Mouse (Mus musculus): ENCODE measurements at regions not wholly inside any gene's neighbourhood (a gene's known extent, or its start where the extent isn't known, plus 50 kb on each side); places are given as distances from the start of the nearest gene placed in this dataset.

GRCm38 (mm10) chr2:124905076-124905475 lies 162.8 kb upstream of the Slc24a5 start:
- no peak for TF ChIP-seq POLR2A (IDR thresholded peaks at IDR 0.05; ENCODE audit: control insufficient read depth, extremely low read depth, insufficient read depth, low read length, poor library complexity)
- no peak for TF ChIP-seq CTCF (IDR thresholded peaks at IDR 0.05; ENCODE audit: borderline replicate concordance, control insufficient read depth, extremely low read depth, insufficient read depth, low read length, poor library complexity)
- WGBS = 76% methylated on average over 1 of the region's 1 CpGs
- H3K36me3 ChIP-seq (ENCODE audit: control insufficient read depth, insufficient read depth, low read length) = no peaks in the 10 kb centered on the region
- DNase-seq = no peak
- H3K4me3 ChIP-seq (ENCODE audit: control insufficient read depth, insufficient read depth, low read length) = no peak overlapping the region
- H3K4me1 ChIP-seq (replicated peaks; ENCODE audit: control insufficient read depth, insufficient read depth, low read length) = no peaks in the 10 kb centered on the region
- H3K27me3 ChIP-seq (ENCODE audit: control insufficient read depth, insufficient read depth, low read length) = no peaks in the 10 kb centered on the region
- H3K27ac ChIP-seq (ENCODE audit: control insufficient read depth, insufficient read depth, low read length) = no peak overlapping the region

GRCm38 (mm10) chr2:124918986-124919761 lies 148.8 kb upstream of the Slc24a5 start:
- Histone ChIP-seq H3K36me3 (ENCODE audit: control insufficient read depth, insufficient read depth, low read length) (no peaks in the 10 kb centered on the region), H3K4me1 (replicated peaks; ENCODE audit: control insufficient read depth, insufficient read depth, low read length) (no peaks in the 10 kb centered on the region), H3K27me3 (ENCODE audit: control insufficient read depth, insufficient read depth, low read length) (no peaks in the 10 kb centered on the region), H3K4me3 (ENCODE audit: control insufficient read depth, insufficient read depth, low read length) (no peak overlapping the region), H3K27ac (ENCODE audit: control insufficient read depth, insufficient read depth, low read length) (no peak overlapping the region)
- WGBS = 93% methylated on average over 7 of the region's 7 CpGs
- TF ChIP-seq POLR2A (IDR thresholded peaks at IDR 0.05; ENCODE audit: control insufficient read depth, extremely low read depth, insufficient read depth, low read length, poor library complexity) = no peak
- DNase-seq = no peak

GRCm38 (mm10) chr2:124919762-124920255 lies 148.1 kb upstream of the Slc24a5 start:
- 90% methylated on average over 1 of the region's 1 CpGs for WGBS
- Histone ChIP-seq H3K27ac (ENCODE audit: control insufficient read depth, insufficient read depth, low read length) (no peak overlapping the region), H3K36me3 (ENCODE audit: control insufficient read depth, insufficient read depth, low read length) (no peaks in the 10 kb centered on the region), H3K4me1 (replicated peaks; ENCODE audit: control insufficient read depth, insufficient read depth, low read length) (no peaks in the 10 kb centered on the region), H3K4me3 (ENCODE audit: control insufficient read depth, insufficient read depth, low read length) (no peak overlapping the region), H3K27me3 (ENCODE audit: control insufficient read depth, insufficient read depth, low read length) (no peaks in the 10 kb centered on the region)
- no peak for DNase-seq
- TF ChIP-seq CTCF (IDR thresholded peaks at IDR 0.05; ENCODE audit: borderline replicate concordance, control insufficient read depth, extremely low read depth, insufficient read depth, low read length, poor library complexity) = no peak
- TF ChIP-seq POLR2A (IDR thresholded peaks at IDR 0.05; ENCODE audit: control insufficient read depth, extremely low read depth, insufficient read depth, low read length, poor library complexity) = no peak

- H3K4me1 ChIP-seq (replicated peaks; ENCODE audit: control insufficient read depth, insufficient read depth, low read length) = no peaks in the 10 kb centered on the region
- H3K27me3 ChIP-seq (ENCODE audit: control insufficient read depth, insufficient read depth, low read length) = no peaks in the 10 kb centered on the region
- H3K27ac ChIP-seq (ENCODE audit: control insufficient read depth, insufficient read depth, low read length) = no peak overlapping the region
- H3K4me3 ChIP-seq (ENCODE audit: control insufficient read depth, insufficient read depth, low read length) = no peak overlapping the region
- H3K36me3 ChIP-seq (ENCODE audit: control insufficient read depth, insufficient read depth, low read length) = no peaks in the 10 kb centered on the region
- DNase-seq = no peak
- WGBS = 85% methylated on average over 2 of the region's 2 CpGs
- TF ChIP-seq POLR2A (IDR thresholded peaks at IDR 0.05; ENCODE audit: control insufficient read depth, extremely low read depth, insufficient read depth, low read length, poor library complexity) (no peak), CTCF (IDR thresholded peaks at IDR 0.05; ENCODE audit: borderline replicate concordance, control insufficient read depth, extremely low read depth, insufficient read depth, low read length, poor library complexity) (no peak)
Measured at GRCm38 (mm10) chr2:124920265-124920664, 147.7 kb upstream of the Slc24a5 start.

- no peak for DNase-seq
- Histone ChIP-seq H3K4me1 (replicated peaks; ENCODE audit: control insufficient read depth, insufficient read depth, low read length) (no peaks in the 10 kb centered on the region), H3K36me3 (ENCODE audit: control insufficient read depth, insufficient read depth, low read length) (no peaks in the 10 kb centered on the region), H3K4me3 (ENCODE audit: control insufficient read depth, insufficient read depth, low read length) (no peak overlapping the region), H3K27me3 (ENCODE audit: control insufficient read depth, insufficient read depth, low read length) (no peaks in the 10 kb centered on the region), H3K27ac (ENCODE audit: control insufficient read depth, insufficient read depth, low read length) (no peak overlapping the region)
- 94% methylated on average over 10 of the region's 10 CpGs for WGBS
- TF ChIP-seq CTCF (IDR thresholded peaks at IDR 0.05; ENCODE audit: borderline replicate concordance, control insufficient read depth, extremely low read depth, insufficient read depth, low read length, poor library complexity) (no peak), POLR2A (IDR thresholded peaks at IDR 0.05; ENCODE audit: control insufficient read depth, extremely low read depth, insufficient read depth, low read length, poor library complexity) (no peak)
Measured at GRCm38 (mm10) chr2:124927882-124928758, 139.8 kb upstream of the Slc24a5 start.

- Histone ChIP-seq H3K4me1 (replicated peaks; ENCODE audit: control insufficient read depth, insufficient read depth, low read length) (no peaks in the 10 kb centered on the region), H3K4me3 (ENCODE audit: control insufficient read depth, insufficient read depth, low read length) (no peak overlapping the region), H3K27ac (ENCODE audit: control insufficient read depth, insufficient read depth, low read length) (no peak overlapping the region), H3K36me3 (ENCODE audit: control insufficient read depth, insufficient read depth, low read length) (no peaks in the 10 kb centered on the region), H3K27me3 (ENCODE audit: control insufficient read depth, insufficient read depth, low read length) (no peaks in the 10 kb centered on the region)
- 86% methylated on average over 5 of the region's 5 CpGs for WGBS
- no peak for DNase-seq
- TF ChIP-seq CTCF (IDR thresholded peaks at IDR 0.05; ENCODE audit: borderline replicate concordance, control insufficient read depth, extremely low read depth, insufficient read depth, low read length, poor library complexity) (no peak), POLR2A (IDR thresholded peaks at IDR 0.05; ENCODE audit: control insufficient read depth, extremely low read depth, insufficient read depth, low read length, poor library complexity) (no peak)
Measured at GRCm38 (mm10) chr2:124928759-124929113, 139.2 kb upstream of the Slc24a5 start.
